Mouse (Mus musculus) kidney, embryonic 16.5 days (tissue): ENCODE data around the gene Chchd3. TPM values are rescaled to one million over a fixed set of nuclear protein-coding genes. Genes with fewer than 3 reads are reported as not detected.

Experiments used
- ATAC-seq: fragments of 200-750 bp; cut with Nextera tagmentation; 2 replicates; pipeline ENCODE4 v1.8.0; 2017; ENCODE audit warnings: moderate TSS enrichment; ENCODE audit not compliant: low FRiP score, low TSS enrichment
- H3K27ac ChIP-seq: fragments of 300-500 bp; sonication (generic); 2 replicates; pipeline ENCODE4 v1.5.1; 2014; ENCODE audit warnings: low read length
- H3K27me3 ChIP-seq: fragments of 300-500 bp; sonication (generic); 2 replicates; pipeline ENCODE4 v1.6.1; 2014; ENCODE audit warnings: low read length, control low read depth, mixed read lengths; ENCODE audit not compliant: insufficient read depth
- H3K36me3 ChIP-seq: fragments of 300-500 bp; sonication (generic); 2 replicates; pipeline ENCODE4 v1.6.1; 2014; ENCODE audit warnings: low read length, control low read depth, mixed read lengths; ENCODE audit not compliant: insufficient read depth
- H3K4me1 ChIP-seq: fragments of 300-500 bp; sonication (generic); 2 replicates; pipeline ENCODE4 v1.6.1; 2014; ENCODE audit warnings: low read length, control low read depth, mixed read lengths; ENCODE audit not compliant: insufficient read depth
- H3K4me2 ChIP-seq: fragments of 300-500 bp; sonication (generic); replicated peaks from 2 replicates; pipeline ENCODE4 v1.6.1; 2014; ENCODE audit warnings: low read depth, low read length
- H3K4me3 ChIP-seq: fragments of 300-500 bp; sonication (generic); 2 replicates; pipeline ENCODE4 v1.5.1; 2014; ENCODE audit warnings: mild to moderate bottlenecking, low read length
- H3K9ac ChIP-seq: fragments of 300-500 bp; sonication (generic); replicated peaks from 2 replicates; pipeline ENCODE4 v1.6.1; 2014; ENCODE audit warnings: low read length
- H3K9me3 ChIP-seq: fragments of 300-500 bp; sonication (generic); 2 replicates; pipeline ENCODE4 v1.6.1; 2016; ENCODE audit warnings: low read length, control low read depth
- WGBS: fragments of 180-500 bp; shearing (Covaris S2); extraction: QIAGEN DNeasy Blood & Tissue Kit; methylation state at CpG from one replicate; pipeline ENCODE4 v1.1.7; 2014; 5-methylcytosine and 5-hydroxymethylcytosine counted together
- polyA plus RNA-seq: library from polyadenylated mRNA; unstranded; fragments of >200 nt; fragmentation: Nextera tagmentation; extraction: Ambion mirVana; gene quantifications from 2 replicates; pipeline ENCODE4 v1.2.1, GENCODE M21; 2015

Gene Chchd3
- polyA plus RNA-seq, 1 experiment from 2014 or later = 129 TPM

GRCm38 (mm10) chr6:32848974-32849373, 211.1 kb downstream of the Chchd3 start:
- no peak for ATAC-seq
- WGBS = 69% methylated on average over 7 of the region's 7 CpGs
- no peak overlapping the region for H3K9ac ChIP-seq

GRCm38 (mm10) chr6:32845463-32845862, 214.6 kb downstream of the Chchd3 start:
- no peaks in the 10 kb centered on the region for H3K9me3 ChIP-seq
- H3K27ac ChIP-seq = no peak overlapping the region
- H3K27me3 ChIP-seq = no peaks in the 10 kb centered on the region
- H3K36me3 ChIP-seq = no peaks in the 10 kb centered on the region
- H3K4me3 ChIP-seq = no peak overlapping the region
- no peak for ATAC-seq
- no peak overlapping the region for H3K9ac ChIP-seq
- 43% methylated on average over 1 of the region's 1 CpGs for WGBS
- H3K4me1 ChIP-seq = peaks cover 4% of the 10 kb centered on the region; the same call in 1 of the 2 replicates
- no peak overlapping the region for H3K4me2 ChIP-seq

More at GRCm38 (mm10) chr6:32848974-32849373, 211.1 kb downstream of the Chchd3 start:
- H3K27ac ChIP-seq = no peak overlapping the region
- H3K4me2 ChIP-seq = no peak overlapping the region
- H3K9me3 ChIP-seq = no peaks in the 10 kb centered on the region
- peaks cover 4% of the 10 kb centered on the region; the same call in 1 of the 2 replicates for H3K4me1 ChIP-seq
- H3K36me3 ChIP-seq = no peaks in the 10 kb centered on the region
- H3K4me3 ChIP-seq = no peak overlapping the region
- H3K27me3 ChIP-seq = no peaks in the 10 kb centered on the region

GRCm38 (mm10) chr6:32837939-32838301, 222.1 kb downstream of the Chchd3 start:
- Histone ChIP-seq H3K4me2 (no peak overlapping the region), H3K4me3 (no peak overlapping the region), H3K27me3 (no peaks in the 10 kb centered on the region), H3K27ac (no peak overlapping the region), H3K4me1 (no peaks in the 10 kb centered on the region), H3K9me3 (0 out of 2 replicates have a peak, but pooled peaks cover 7% of the 10 kb centered on the region), H3K9ac (no peak overlapping the region), H3K36me3 (peaks cover 3% of the 10 kb centered on the region; the same call in 1 of the 2 replicates)
- 93% methylated on average over 2 of the region's 2 CpGs for WGBS
- ATAC-seq = no peak

GRCm38 (mm10) chr6:32837165-32837938, 222.7 kb downstream of the Chchd3 start:
- no peaks in the 10 kb centered on the region for H3K4me1 ChIP-seq
- peaks cover 3% of the 10 kb centered on the region; the same call in 1 of the 2 replicates for H3K36me3 ChIP-seq
- H3K27ac ChIP-seq = no peak overlapping the region
- H3K27me3 ChIP-seq = no peaks in the 10 kb centered on the region
- WGBS = 83% methylated on average over 7 of the region's 7 CpGs
- H3K9ac ChIP-seq = no peak overlapping the region
- no peak overlapping the region for H3K4me3 ChIP-seq
- H3K4me2 ChIP-seq = no peak overlapping the region
- H3K9me3 ChIP-seq = 0 out of 2 replicates have a peak, but pooled peaks cover 7% of the 10 kb centered on the region
- ATAC-seq = no peak

- Histone ChIP-seq H3K4me1 (peaks cover 10% of the 10 kb centered on the region; the same call in 1 of the 2 replicates), H3K4me2 (no peak overlapping the region), H3K27ac (peak overlapping the region; percentile 70), H3K4me3 (no peak overlapping the region), H3K9me3 (no peaks in the 10 kb centered on the region), H3K9ac (no peak overlapping the region), H3K36me3 (no peaks in the 10 kb centered on the region), H3K27me3 (no peaks in the 10 kb centered on the region)
- ATAC-seq = no peak; the same call in 1 of the 2 replicates
- 60% methylated on average over 12 of the region's 12 CpGs for WGBS
Observed at GRCm38 (mm10) chr6:32823856-32824620, 236.0 kb downstream of the Chchd3 start.

- WGBS = 82% methylated on average over 4 of the region's 4 CpGs
- no peak overlapping the region for H3K27ac ChIP-seq
- no peak for ATAC-seq
- H3K36me3 ChIP-seq = no peaks in the 10 kb centered on the region
- H3K9ac ChIP-seq = no peak overlapping the region
- no peaks in the 10 kb centered on the region for H3K27me3 ChIP-seq
- H3K4me2 ChIP-seq = no peak overlapping the region
- H3K4me1 ChIP-seq = peaks cover 8% of the 10 kb centered on the region; the same call in 1 of the 2 replicates
- H3K4me3 ChIP-seq = no peak overlapping the region
- no peaks in the 10 kb centered on the region for H3K9me3 ChIP-seq
Observed at GRCm38 (mm10) chr6:32818961-32819360, 241.1 kb downstream of the Chchd3 start.

GRCm38 (mm10) chr6:32808796-32809195, 251.3 kb downstream of the Chchd3 start:
- Histone ChIP-seq H3K27me3 (no peaks in the 10 kb centered on the region), H3K36me3 (no peaks in the 10 kb centered on the region), H3K9ac (no peak overlapping the region), H3K4me3 (no peak overlapping the region), H3K27ac (no peak overlapping the region), H3K4me1 (no peaks in the 10 kb centered on the region), H3K4me2 (no peak overlapping the region), H3K9me3 (no peaks in the 10 kb centered on the region)
- ATAC-seq = no peak
- WGBS = 91% methylated on average over 1 of the region's 1 CpGs

- H3K4me1 ChIP-seq = no peaks in the 10 kb centered on the region
- H3K4me2 ChIP-seq = no peak overlapping the region
- H3K9me3 ChIP-seq = no peaks in the 10 kb centered on the region
- H3K36me3 ChIP-seq = peaks cover 5% of the 10 kb centered on the region; the same call in 1 of the 2 replicates
- H3K27me3 ChIP-seq = no peaks in the 10 kb centered on the region
- no peak for ATAC-seq
- no peak overlapping the region for H3K27ac ChIP-seq
- no peak overlapping the region for H3K4me3 ChIP-seq
- no peak overlapping the region for H3K9ac ChIP-seq
- 46% methylated on average over 4 of the region's 4 CpGs for WGBS
Observed at GRCm38 (mm10) chr6:32807771-32808170, 252.3 kb downstream of the Chchd3 start.

- Histone ChIP-seq H3K27ac (no peak overlapping the region), H3K36me3 (peaks cover 22% of the 10 kb centered on the region), H3K27me3 (no peaks in the 10 kb centered on the region), H3K4me2 (no peak overlapping the region), H3K9me3 (no peaks in the 10 kb centered on the region), H3K9ac (no peak overlapping the region), H3K4me3 (no peak overlapping the region), H3K4me1 (no peaks in the 10 kb centered on the region)
- WGBS = 96% methylated on average over 4 of the region's 4 CpGs
- no peak for ATAC-seq
Observed at GRCm38 (mm10) chr6:32803646-32804045, 256.4 kb downstream of the Chchd3 start.

GRCm38 (mm10) chr6:32801776-32802175, 258.3 kb downstream of the Chchd3 start:
- Histone ChIP-seq H3K4me2 (no peak overlapping the region), H3K9ac (no peak overlapping the region), H3K27ac (no peak overlapping the region), H3K36me3 (peaks cover 22% of the 10 kb centered on the region), H3K9me3 (no peaks in the 10 kb centered on the region), H3K4me3 (no peak overlapping the region), H3K4me1 (no peaks in the 10 kb centered on the region), H3K27me3 (no peaks in the 10 kb centered on the region)
- WGBS = 94% methylated on average over 6 of the region's 6 CpGs
- ATAC-seq = no peak
